10 mouse cellular contexts compared by ENCODE assay signal in genomic region chr5:140640812-140641211, GRCm38 (mm10). TPM values are rescaled to one million over a fixed set of nuclear protein-coding genes. Genes with fewer than 3 reads are reported as not detected.
DNase-seq lines count a peak whose midpoint lies in the region; ATAC-seq and TF ChIP-seq lines count a peak whose summit lies in the region.
"Had no signal": no experiment of that assay in that cellular context is flagged by ENCODE, and none has a peak within 500 bp of the region (broad histone marks: within the 10 kb centered on the region; RNA-seq: fewer than 3 reads in every experiment).

No protein-coding gene starts in this region.

- ATAC-seq in lung, postnatal 0 days: no peak
- ATAC-seq in embryonic facial prominence, embryonic 11.5 days (replicated peaks; ENCODE audit: insufficient number of reproducible peaks, low FRiP score, low TSS enrichment, low read depth): peak; percentile 8; the same call in 1 of the 2 replicates

- no peaks in the 10 kb centered on the region for H3K27me3 ChIP-seq in heart, embryonic 10.5 days (ENCODE audit: insufficient read depth, poor library complexity, severe bottlenecking)
- H3K27me3 ChIP-seq in lung, postnatal 0 days (replicated peaks; ENCODE audit: insufficient read depth, low read length): no peaks in the 10 kb centered on the region
- no peaks in the 10 kb centered on the region for H3K27me3 ChIP-seq in embryonic facial prominence, embryonic 11.5 days (ENCODE audit: control insufficient read depth, insufficient read depth, low read length)
- H3K27me3 ChIP-seq: hindbrain, embryonic 15.5 days had no signal

- no peak for DNase-seq in heart, embryonic 10.5 days (ENCODE audit: low spot score)
- no peak for DNase-seq in heart, postnatal 10 days
- DNase-seq in lung, postnatal 0 days (ENCODE audit: low spot score): no peak
- no peak for DNase-seq in lung, postnatal 10 days
- no peak for DNase-seq in embryonic facial prominence, embryonic 11.5 days (ENCODE audit: low spot score)
- no peak for DNase-seq in kidney, adult 8-10 months
- DNase-seq in urinary bladder, adult 2 months (ENCODE audit: low spot score): no peak
- DNase-seq: adrenal gland, postnatal 36 days had no signal

- H3K36me3 ChIP-seq in heart, embryonic 10.5 days: peaks cover 61% of the 10 kb centered on the region
- H3K36me3 ChIP-seq in lung, postnatal 0 days (ENCODE audit: insufficient read depth, low read length): no peaks in the 10 kb centered on the region; the same call in 1 of the 2 replicates
- peaks cover 16% of the 10 kb centered on the region for H3K36me3 ChIP-seq in embryonic facial prominence, embryonic 11.5 days (replicated peaks; ENCODE audit: control insufficient read depth, insufficient read depth, low read depth, low read length)
- H3K36me3 ChIP-seq in macrophage (ENCODE audit: inconsistent target): peaks cover 12% of the 10 kb centered on the region; the same call in 1 of the 2 replicates

- no peaks in the 10 kb centered on the region for H3K9me3 ChIP-seq in heart, embryonic 10.5 days
- H3K9me3 ChIP-seq in lung, postnatal 0 days (ENCODE audit: low read length): no peaks in the 10 kb centered on the region
- no peaks in the 10 kb centered on the region for H3K9me3 ChIP-seq in embryonic facial prominence, embryonic 11.5 days (replicated peaks; ENCODE audit: control insufficient read depth, low read length)
- H3K9me3 ChIP-seq: hindbrain, embryonic 15.5 days had no signal

- H3K4me1 ChIP-seq in heart, embryonic 10.5 days: peaks cover 72% of the 10 kb centered on the region
- H3K4me1 ChIP-seq in lung, postnatal 0 days (ENCODE audit: insufficient read depth, low read depth, low read length): peaks cover 21% of the 10 kb centered on the region
- H3K4me1 ChIP-seq in embryonic facial prominence, embryonic 11.5 days (ENCODE audit: control insufficient read depth, insufficient read depth, low read length): peaks cover 14% of the 10 kb centered on the region

- H3K79me2 ChIP-seq in macrophage (ENCODE audit: inconsistent target): peaks cover 97% of the 10 kb centered on the region

- peak overlapping the region; percentile 47; the same call in 1 of the 2 replicates for H3K27ac ChIP-seq in heart, embryonic 10.5 days
- H3K27ac ChIP-seq in lung, postnatal 0 days (ENCODE audit: low read length): 0 out of 2 replicates have a peak overlapping the region, but pooled peaks have one; percentile 20
- peak overlapping the region; percentile 75 for H3K27ac ChIP-seq in embryonic facial prominence, embryonic 11.5 days (replicated peaks; ENCODE audit: low read depth, low read length)
- peak overlapping the region; percentile 97 for H3K27ac ChIP-seq in macrophage

- no peak overlapping the region for H3K9ac ChIP-seq in lung, postnatal 0 days (replicated peaks; ENCODE audit: low read depth)
- no peak overlapping the region for H3K9ac ChIP-seq in embryonic facial prominence, embryonic 11.5 days (replicated peaks; ENCODE audit: low read length)
- H3K9ac ChIP-seq: hindbrain, embryonic 15.5 days had no signal

- intact Hi-C loops in heart, postnatal 10 days (cut with DNase I): no loop called here

- 83% methylated on average over 2 of the region's 2 CpGs for WGBS in heart, embryonic 10.5 days
- 59% methylated on average over 2 of the region's 2 CpGs for WGBS in lung, postnatal 0 days
- 90% methylated on average over 2 of the region's 2 CpGs for WGBS in embryonic facial prominence, embryonic 11.5 days
- WGBS in macrophage (ENCODE audit: missing documents): 56% methylated on average over 2 of the region's 2 CpGs

- no peak for TF ChIP-seq EP300 in lung, postnatal 0 days (IDR thresholded peaks at IDR 0.05)

- H3K4me3 ChIP-seq in heart, embryonic 10.5 days: no peak overlapping the region
- H3K4me3 ChIP-seq in lung, postnatal 0 days (ENCODE audit: low read depth, low read length): no peak overlapping the region
- H3K4me3 ChIP-seq in embryonic facial prominence, embryonic 11.5 days (ENCODE audit: low read depth, low read length): no peak overlapping the region
- no peak overlapping the region for H3K4me3 ChIP-seq in macrophage (ENCODE audit: inconsistent target)
- H3K4me3 ChIP-seq: hindbrain, embryonic 15.5 days had no signal

- no peak overlapping the region for H3K4me2 ChIP-seq in lung, postnatal 0 days (replicated peaks; ENCODE audit: low read depth, low read length)
- H3K4me2 ChIP-seq in embryonic facial prominence, embryonic 11.5 days (ENCODE audit: low read depth, low read length): no peak overlapping the region
- H3K4me2 ChIP-seq: hindbrain, embryonic 15.5 days had no signal

- TF ChIP-seq CTCF in lung, postnatal 0 days (IDR thresholded peaks at IDR 0.05): peak; percentile 57

RNA-seq across cellular contexts. Expression of gene Ttyh3, which starts 8.0 kb away (rescaled TPM):
- 23.5 and 32.9 TPM in 2 replicates for polyA plus RNA-seq in heart, embryonic 10.5 days (2016; fragmentation: Nextera tagmentation; extraction: Ambion mirVana)
- 10 to 100 TPM; 58.4 to 61.4 TPM for total RNA-seq in heart, postnatal 10 days (2021)
- polyA plus RNA-seq in lung, postnatal 0 days (2015; fragmentation: Nextera tagmentation; extraction: Ambion mirVana): 18.2 and 19.8 TPM in 2 replicates
- 42.5 and 42.8 TPM in 2 replicates for polyA plus RNA-seq in embryonic facial prominence, embryonic 11.5 days (2014; fragmentation: Nextera tagmentation; extraction: Ambion mirVana)
- 100 to 1,000 TPM in 5 of 26 experiments, 10 to 100 TPM in 21; 14.6 to 140 (median 53.0) TPM for total RNA-seq in macrophage (2018; cell fraction: chromatin; rRNA removed)
- total RNA-seq in macrophage (2018; cell fraction: cytosol; rRNA removed): 100 to 1,000 TPM in 7 of 26 experiments, 10 to 100 TPM in 19; 44.2 to 125 (median 76.8) TPM
- total RNA-seq in macrophage (2018; cell fraction: nucleus; rRNA removed): 100 to 1,000 TPM in 8 of 26 experiments, 10 to 100 TPM in 18; 43.1 to 131 (median 86.6) TPM
- polyA plus RNA-seq in macrophage (2018): 40.4 to 80.7 TPM (median 48.0 TPM) in 3 replicates
- polyA plus RNA-seq in urinary bladder, adult 2 months (2012; rRNA removed): 11.7 and 24.4 TPM in 2 replicates

RNA-seq across cellular contexts. Expression of gene Lfng, which starts 33.7 kb away (rescaled TPM):
- 3.8 and 4.7 TPM in 2 replicates for polyA plus RNA-seq in heart, embryonic 10.5 days (2016; fragmentation: Nextera tagmentation; extraction: Ambion mirVana)
- total RNA-seq in heart, postnatal 10 days (2021): 10 to 100 TPM; 14.1 to 15.7 TPM
- polyA plus RNA-seq in lung, postnatal 0 days (2015; fragmentation: Nextera tagmentation; extraction: Ambion mirVana): 23.1 and 25.5 TPM in 2 replicates
- 13.3 and 13.7 TPM in 2 replicates for polyA plus RNA-seq in embryonic facial prominence, embryonic 11.5 days (2014; fragmentation: Nextera tagmentation; extraction: Ambion mirVana)
- 100 to 1,000 TPM in 1 of 26 experiments, 10 to 100 TPM in 24, 1 to 10 TPM in 1; 8.4 to 105 (median 42.7) TPM for total RNA-seq in macrophage (2018; cell fraction: chromatin; rRNA removed)
- total RNA-seq in macrophage (2018; cell fraction: cytosol; rRNA removed): 10 to 100 TPM; 24.5 to 80.6 (median 54.7) TPM
- 100 to 1,000 TPM in 2 of 26 experiments, 10 to 100 TPM in 24; 14.8 to 111 (median 57.4) TPM for total RNA-seq in macrophage (2018; cell fraction: nucleus; rRNA removed)
- polyA plus RNA-seq in macrophage (2018): 33.7 to 75.9 TPM (median 52.2 TPM) in 3 replicates
- polyA plus RNA-seq in urinary bladder, adult 2 months (2012; rRNA removed): 20.6 and 23.6 TPM in 2 replicates

Comparison
In these comparisons a context has a peak if more than half of its experiments do, and no peak if none do; other contexts are left out.
1. H3K27ac ChIP-seq: peak in every context shown above with its lines; median percentile 97 in macrophage; 75 in embryonic facial prominence, embryonic 11.5 days; 47 in heart, embryonic 10.5 days; 20 in lung, postnatal 0 days.